Mouse (Mus musculus) thymus, postnatal 36 days (tissue): ENCODE measurements at regions not wholly inside any gene's neighbourhood (a gene's known extent, or its start where the extent isn't known, plus 50 kb on each side); places are given as distances from the start of the nearest gene placed in this dataset.
"Not testable (repeated sequence)": the region's sequence is repeated elsewhere in the genome, so short reads cannot be mapped to it uniquely, and the experiment has no call there.

ENCODE experiments used
- DNase-seq, 2 experiments: peaks; one replicate each; pipeline ENCODE4 v3.0.0; 2022; ENCODE audit warnings: mixed read lengths in 2 of 2

DNA sequence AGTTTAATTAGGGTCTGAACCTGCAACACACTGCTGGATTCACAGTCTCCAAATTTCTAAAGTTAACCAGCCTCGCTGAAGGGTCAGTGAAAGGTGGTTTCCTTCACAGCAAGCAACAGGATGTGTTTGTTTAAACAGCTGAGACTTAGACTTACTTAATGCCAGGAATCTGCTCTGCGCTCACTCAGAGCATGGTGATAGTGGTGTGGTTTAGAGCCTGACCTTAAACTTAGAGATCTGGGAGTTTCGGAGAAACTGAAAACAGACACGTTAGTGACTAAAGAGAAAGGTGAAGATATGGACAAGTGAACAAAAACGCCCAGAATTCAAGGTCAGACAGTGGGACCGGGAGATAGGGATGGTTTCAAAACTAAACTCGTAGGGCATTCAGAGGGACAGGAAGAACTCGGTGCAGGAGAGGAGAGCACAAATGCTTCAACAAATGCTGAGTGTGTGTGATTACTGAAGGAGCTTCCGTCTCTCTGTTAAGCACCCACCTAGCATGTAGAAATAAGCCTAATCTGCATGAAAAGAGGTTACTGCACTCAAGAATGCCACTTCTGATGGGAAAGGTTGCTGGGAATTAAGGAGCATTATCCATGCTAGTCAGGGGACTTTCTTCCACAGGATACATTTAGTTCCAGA is 97.2 kb upstream of the Ifngr1 start:
- DNase-seq: no peak

DNA sequence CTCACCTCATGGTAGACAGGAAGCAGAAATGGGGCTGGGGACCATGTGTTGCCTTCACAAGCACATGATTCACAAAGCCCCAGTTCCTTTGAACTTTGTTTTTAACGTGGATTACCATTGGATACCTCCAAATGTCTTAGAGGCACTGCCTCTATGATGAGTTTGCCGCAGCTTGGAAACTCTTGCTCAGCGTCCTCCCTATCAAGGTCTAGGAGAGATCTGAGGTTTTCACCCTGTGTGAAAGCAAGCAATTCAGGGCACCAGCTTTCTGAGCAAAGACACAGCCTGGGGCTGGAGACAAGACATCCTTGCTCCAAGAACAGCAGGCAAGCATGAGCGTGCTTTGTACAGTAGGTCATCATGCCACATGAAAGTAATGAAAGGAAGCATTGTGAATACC is 93.6 kb upstream of the Ifngr1 start:
- peak in 1 of 2 experiments; percentile 38 for DNase-seq

DNA sequence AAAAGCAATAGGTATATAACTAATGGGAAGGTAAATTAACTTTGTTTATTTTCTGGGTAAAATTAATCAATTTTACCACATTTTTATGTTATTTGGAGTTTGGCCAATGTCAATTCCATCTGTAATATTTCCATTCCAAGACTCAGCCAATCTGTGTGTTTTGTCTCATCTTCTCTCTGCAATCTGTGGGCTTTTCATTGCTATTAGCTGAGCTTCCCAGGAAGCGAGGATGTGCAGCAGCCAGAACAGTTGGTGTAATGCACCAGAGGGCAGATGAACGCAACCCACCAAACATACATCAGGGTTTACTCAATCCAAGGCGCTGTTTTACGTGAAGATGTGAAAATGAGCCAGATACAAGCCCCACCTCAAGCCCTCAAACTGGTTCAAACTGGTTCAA is 88.9 kb upstream of the Ifngr1 start:
- DNase-seq: no peak

DNA sequence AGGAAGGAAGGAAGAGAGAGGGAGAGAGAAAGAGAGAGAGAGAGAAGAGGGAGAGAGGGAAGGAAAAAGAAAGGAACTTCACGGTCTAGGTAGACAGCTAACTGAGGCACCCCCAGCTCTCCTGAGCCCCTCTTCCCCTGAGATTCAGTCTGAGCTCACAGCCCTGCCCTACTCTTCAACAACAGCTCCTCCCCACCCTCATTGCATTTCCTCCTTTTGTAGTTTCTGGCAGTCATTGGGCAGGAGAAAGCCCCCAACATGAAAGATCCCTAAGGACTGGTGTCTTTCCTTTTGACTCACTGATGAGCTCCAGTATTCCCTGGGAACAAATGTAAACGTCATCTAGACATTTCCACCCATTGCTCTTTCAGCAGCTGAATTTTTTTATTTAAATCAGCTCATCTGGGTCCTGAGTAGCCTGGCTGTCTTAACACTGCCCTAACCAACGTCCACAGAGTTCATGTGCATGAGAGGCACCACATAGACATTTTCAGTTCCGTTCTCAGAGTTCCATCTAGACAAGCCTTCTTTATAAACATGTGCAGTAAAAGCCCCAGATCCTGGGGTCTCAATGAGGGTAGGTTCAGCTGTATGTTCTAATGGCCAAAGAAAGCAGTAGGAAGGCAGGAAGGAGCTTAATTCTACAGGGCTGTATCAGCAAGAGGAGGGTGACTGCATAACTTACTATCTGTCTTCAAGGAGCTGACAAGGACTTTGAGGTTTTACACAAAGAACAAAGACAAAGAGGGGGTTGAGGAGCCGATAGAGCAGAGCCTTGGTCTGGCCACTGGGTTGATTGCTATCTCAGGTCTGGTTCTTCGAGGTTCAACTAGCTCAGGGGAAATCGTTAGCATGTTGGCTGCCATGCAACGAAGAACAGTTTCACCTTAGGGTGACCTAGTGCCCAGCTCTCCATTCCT is 87.6 kb upstream of the Ifngr1 start:
- DNase-seq: no peak

DNA sequence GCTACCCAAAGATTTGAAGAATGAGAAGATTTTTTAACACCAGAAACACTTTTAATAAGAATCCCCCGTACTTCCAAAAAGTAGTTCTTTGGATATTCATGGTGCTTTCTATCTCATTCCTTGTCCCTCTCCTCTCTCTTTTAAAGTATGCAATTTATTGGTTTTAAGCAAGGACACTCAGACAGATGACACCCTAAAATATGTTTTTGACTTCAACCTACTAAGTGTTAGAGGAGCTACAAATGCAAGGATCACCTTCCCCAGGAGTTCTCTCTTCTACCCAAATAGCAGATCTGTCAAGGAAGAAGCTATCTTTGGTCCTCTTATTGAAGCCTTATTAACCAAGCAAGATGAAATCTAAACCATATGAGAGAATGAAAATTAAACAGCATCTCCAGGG is 86.6 kb upstream of the Ifngr1 start:
- DNase-seq: no peak

DNA sequence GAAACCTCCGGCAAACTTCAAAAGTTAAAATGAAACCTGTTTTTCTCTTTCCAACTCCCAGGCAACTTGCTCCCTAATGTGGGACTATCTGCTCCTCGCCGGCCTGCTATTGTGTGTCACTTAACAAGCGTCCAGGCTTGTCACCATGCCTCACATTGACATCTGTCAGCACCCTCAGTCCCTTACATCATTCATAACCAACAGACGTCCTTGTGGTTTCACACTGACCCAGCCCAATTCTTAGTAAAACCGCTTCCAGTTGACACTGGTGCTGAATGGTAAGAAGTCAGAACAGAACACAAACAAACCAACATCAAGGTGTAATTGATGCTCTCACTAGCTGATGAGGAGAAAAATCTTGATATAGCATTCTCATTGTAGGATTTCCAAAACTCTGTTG is 85.8 kb upstream of the Ifngr1 start:
- DNase-seq: no peak

DNA sequence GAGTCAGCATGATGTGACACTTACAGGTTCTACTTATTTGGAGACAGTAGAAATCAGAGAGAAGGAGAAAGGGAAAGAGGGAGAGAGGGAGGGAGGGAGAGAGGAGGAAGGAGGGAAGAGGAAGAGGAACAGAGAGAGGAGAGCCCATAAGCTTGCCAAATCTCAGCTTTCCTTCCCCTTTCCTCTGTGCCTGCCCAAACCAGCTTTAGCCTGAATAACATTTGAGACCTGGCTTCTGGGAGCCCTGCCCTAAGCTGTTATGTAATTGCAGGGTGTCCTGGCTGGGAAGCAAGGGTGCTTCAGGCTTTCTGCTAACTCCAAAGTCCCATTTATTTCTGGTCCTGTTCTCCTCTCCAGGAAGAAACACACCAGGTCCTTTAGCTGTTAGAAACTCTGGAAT is 85.3 kb upstream of the Ifngr1 start:
- DNase-seq: no peak

DNA sequence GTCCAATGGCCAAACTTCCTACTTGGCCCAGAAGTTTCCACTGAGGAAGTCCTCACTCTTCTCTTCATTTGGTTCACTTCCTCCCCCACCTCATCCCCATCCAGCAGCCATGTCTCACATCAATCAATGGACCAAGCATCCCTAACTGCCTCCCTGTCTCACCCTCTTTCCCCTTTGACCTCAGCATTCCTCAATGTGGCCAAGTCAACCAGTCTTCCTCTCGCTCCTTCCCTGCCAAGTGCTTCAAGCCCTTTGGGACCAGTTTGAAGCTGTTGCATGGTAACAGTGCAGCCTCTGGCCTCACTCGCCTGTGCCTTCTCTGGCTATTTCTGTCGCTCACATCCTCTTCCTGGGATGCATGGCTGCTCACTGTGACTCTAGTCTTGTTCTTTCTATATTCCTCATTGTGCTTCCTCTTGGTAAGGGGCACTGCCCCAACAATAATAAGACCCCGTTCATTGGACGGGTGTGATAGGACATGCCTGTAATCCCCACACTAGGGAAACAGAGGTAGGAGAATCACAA is 83.5 kb upstream of the Ifngr1 start:
- no peak for DNase-seq

DNA sequence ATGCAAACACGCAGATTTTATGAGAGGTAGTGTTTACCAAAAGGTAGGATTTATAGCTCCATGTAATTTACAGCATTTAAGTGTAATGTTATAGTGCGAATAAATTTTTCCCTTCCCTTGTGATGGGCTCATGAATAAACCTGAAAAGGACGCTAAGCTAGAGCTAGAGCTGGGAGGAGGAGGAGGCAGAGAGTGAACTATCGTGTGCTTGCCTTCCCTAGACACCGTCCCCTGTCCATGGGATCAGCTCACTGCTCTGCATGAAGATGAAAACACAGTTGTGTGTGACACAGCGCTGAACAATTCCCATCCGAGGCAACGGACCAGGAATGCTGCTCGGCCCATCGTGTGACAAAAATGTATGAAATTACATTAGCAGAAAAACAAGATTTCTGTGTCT is 81.7 kb upstream of the Ifngr1 start:
- DNase-seq: no peak

DNA sequence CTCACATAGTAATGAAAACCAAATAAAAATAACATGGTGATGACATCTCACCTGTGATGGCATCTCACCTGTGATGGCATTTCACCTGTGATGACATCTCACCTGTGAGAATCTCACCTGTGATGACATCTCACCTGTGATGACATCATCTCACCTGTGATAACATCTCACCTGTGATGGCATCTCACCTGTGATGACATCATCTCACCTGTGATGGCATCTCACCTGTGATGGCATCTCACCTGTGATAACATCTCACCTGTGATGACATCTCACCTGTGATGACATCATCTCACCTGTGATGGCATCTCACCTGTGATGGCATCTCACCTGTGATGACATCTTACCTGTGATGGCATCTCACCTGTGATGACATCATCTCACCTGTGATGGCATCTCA is 77.4 kb upstream of the Ifngr1 start:
- not testable (repeated sequence) for DNase-seq

DNA sequence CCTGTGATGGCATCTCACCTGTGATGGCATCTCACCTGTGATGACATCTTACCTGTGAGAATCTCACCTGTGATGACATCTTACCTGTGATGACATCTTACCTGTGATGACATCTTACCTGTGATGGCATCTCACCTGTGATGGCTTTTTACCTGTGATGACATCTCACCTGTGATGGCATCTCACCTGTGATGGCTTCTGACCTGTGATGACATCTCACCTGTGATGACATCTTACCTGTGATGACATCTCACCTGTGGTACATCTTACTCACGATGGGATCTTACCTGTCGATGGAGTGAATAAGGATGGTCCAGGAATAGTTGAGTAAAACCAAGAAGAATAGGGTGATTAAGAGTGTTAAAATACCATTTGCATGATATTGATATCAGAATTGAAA is 76.9 kb upstream of the Ifngr1 start:
- no peak for DNase-seq

DNA sequence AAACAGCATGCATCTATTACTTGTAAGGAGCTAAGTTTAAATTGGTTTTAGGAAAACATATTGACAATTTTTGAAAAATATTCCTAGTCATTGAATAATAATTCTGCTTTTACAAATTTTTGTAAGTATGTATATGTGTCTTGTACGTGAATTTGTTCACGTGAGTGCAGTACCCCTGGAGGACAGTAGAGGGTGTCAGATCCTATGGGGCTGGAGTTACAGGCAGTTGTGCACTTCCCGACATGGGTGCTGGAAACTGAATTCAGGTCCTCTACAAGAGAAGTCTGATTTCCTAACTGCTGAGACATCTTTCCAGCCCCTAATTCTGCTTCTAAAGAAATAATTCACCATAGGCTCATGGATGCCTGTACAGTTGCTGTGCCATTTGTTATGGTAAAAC is 75.7 kb upstream of the Ifngr1 start:
- no peak for DNase-seq

DNA sequence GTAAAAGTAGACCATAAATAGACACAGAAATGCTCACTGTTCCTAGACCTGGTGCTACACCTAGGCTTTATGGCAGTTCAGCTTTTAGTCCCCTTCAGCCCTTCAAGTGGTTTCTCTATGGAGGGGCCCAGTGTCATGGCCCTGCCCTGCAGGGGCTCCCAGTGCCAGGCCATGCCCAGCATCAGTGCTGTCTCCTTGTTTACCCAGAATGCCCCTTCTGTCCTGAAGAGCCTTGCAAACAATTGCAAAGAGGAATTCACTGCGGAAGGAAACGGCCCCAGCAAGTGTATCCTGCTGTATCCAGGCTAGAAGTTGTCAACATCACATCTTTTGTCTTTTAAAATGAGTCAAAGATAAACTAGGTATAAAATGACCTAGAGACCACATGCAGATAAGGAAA is 74.7 kb upstream of the Ifngr1 start:
- DNase-seq: no peak

DNA sequence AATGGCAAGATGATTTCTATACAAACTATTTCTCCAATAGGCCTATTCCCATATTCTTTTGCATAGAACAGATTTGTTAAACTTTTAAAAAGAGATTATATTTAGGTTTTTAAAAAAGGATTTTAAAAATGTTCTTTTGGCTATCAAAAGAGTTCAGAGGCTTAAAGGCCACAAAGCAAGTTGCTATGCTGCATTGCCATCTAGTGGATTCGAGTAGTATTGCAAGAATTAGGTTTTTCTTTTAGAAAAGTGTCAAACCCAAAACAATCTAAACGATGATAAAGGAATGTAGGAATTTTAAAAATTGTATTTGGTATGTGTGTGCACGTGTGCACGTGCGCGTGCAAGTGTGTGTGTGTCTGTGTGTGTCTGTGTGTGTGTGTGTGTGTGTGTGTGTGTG is 73.0 kb upstream of the Ifngr1 start:
- no peak for DNase-seq

DNA sequence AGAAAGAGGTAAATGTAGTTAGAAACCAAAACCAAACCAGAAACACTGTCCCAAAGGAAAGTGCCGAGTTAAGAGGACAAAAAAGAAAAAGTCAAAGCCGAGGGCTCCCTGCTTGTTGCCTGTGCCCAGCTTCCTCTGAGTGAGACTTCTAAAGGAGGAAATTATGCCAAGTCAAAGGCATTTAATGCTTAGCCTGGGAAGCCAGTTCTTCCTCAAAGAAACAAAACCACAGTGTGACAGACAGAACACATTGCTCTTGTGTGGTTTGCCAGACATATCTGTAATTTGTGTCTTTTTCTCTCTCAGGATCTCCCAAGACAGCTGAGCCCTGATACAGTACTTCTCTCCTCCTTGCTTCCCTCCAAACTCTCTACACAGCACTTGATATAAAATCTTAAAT is 69.6 kb upstream of the Ifngr1 start:
- no peak for DNase-seq

DNA sequence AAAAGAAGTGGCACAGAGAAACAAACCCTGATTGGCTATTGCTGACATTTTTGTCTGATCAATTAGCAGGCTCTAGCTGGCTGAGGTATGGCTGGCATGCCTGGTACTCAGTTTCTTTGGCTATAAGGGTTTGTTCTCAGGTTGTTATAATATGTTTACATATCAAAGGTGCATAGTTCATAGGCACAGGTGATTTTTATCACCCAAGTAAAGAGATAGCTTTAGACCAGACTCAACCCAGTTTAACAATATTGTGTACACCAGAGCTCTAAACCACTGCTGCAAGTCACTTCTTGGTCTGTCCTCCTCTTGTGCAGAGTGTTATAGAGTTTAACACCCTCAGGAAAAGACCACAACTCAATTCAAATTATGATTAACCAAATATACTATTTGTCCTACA is 65.8 kb upstream of the Ifngr1 start:
- DNase-seq: no peak

DNA sequence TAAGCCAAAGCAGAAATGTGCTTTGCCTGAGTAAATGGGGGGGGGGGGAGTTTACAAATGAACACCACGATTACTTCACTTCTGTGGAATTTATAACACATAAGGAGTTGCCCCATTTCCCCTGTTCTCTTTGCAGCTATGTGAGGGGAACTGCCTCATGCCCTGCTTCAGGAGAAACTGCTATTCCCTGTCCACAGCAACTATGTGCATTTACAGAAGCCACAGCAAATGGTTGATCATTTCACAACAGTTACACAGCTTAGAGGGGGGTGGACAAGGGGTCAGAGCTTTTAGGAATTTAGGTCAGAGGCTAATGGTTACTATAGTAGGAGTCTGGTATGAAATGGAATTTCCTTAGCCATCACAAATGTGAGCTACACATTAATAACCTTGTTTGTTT is 65.4 kb upstream of the Ifngr1 start:
- DNase-seq: no peak

DNA sequence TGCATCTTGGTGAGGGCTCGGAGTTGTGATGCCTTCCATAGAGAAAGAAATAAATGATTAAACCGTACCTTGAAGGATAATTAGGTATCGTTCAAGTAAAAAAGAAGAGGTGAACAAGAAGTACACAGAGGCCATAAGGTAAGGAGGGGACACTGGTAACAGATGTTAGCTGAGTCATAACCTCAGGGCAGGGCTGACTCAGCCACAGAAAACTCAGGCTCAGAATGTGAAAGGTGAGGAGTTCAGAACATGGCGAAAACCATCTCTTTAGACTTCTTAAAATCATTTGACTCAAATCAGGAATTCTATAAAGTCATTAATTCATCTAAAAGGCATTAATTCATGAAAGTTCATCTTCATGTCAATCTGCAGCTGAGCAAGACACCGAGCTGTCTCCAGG is 62.1 kb upstream of the Ifngr1 start:
- peak in 1 of 2 experiments; percentile 40 for DNase-seq

DNA sequence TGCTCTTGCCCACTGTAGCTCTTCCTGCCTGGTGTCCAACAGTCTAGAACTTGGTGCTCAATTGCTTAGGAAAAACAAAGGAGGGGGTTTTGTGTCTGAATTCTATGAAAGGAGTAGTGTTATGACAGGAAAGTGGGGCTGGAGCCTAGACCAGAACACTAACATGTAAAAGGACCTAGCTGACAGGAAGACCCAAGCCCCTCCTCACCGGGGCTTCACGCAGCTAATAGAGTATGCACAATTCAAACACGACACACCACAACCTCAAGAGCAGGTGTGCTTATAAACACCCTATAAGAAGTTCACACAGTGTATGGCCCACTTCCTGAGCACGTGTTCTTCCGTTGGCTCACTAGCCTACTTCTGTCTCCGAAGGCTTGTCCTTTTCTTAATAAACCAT is 61.7 kb upstream of the Ifngr1 start:
- peak; percentile 50 to 66 for DNase-seq

DNA sequence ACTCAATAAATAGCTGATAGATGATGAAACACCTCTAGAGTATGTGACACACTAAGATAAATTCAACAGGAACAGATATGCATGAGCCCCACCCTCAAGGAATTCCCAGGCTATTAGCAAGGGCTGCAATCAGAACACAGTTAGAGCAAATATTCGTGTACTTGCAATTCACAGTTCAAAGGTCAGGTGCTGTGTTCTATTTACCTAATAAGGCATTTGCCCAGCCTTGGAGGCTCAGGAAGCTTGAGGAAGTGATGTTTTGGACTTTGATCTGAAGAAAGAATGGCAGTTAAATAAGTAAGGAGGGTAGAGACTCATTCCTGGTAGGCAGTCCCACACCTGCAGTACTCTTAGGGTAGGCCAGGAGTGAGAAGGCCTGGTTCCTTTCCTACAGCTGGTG is 60.3 kb upstream of the Ifngr1 start:
- no peak for DNase-seq

DNA sequence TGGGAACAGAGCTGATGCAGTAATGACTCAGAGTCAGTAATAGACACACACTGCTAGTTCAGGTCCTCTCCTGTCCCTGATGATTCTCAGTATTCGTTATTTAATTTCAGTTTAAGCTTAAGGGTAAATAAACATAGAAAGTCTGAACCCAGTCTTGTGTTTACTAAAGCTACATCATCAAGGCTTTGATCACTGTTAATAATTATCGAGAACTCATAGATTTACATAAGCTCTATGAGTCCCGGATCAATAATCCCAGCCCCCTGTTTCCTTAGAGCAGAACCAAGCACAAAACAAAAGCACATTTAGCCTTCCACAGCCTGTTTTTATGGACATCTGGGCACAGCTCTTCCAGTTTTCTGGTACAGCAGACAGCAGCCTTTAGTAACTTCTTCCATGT is 59.0 kb upstream of the Ifngr1 start:
- no peak for DNase-seq

DNA sequence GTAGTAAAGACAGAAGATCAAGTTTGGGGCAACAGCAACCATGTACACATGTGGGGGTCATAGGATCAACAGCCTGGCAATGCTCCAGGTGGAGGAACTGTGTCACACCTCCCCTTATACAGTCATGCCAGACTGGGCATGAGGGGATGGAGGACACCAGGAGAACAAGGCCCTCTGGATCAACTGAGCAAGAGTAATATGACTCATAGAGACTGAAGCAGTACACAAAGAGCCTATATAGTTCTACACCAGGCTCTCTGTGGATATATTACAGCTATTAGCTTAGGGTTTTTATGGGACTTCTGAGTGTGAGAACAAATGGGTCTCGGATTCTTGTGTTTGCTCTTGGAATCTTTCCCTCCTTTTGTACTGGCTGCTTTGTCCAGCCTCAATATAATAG is 57.9 kb upstream of the Ifngr1 start:
- no peak for DNase-seq
